Mouse (Mus musculus): ENCODE results near the gene Ctnnd2.

Gene Ctnnd2

DNA sequence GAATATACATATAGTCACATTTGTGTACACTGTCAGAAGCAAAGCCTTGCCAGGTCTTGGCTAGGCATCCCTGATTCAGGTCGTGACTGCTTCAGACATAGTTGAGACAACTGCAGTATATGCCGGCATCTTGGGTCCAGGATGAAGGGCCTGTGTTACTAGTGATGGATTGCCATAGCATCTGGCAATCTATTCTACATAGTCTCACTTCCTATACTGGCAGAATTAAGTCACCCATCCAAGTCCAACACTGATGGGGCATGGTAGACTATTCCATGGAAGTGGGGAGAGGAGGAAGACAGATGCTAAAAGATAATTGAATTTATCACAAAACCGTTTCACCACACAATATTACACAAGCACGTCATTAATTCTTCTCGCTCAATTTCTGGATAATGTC is 369.1 kb downstream of the Ctnnd2 start:
- 68% methylated on average over 5 of the region's 5 CpGs for WGBS

DNA sequence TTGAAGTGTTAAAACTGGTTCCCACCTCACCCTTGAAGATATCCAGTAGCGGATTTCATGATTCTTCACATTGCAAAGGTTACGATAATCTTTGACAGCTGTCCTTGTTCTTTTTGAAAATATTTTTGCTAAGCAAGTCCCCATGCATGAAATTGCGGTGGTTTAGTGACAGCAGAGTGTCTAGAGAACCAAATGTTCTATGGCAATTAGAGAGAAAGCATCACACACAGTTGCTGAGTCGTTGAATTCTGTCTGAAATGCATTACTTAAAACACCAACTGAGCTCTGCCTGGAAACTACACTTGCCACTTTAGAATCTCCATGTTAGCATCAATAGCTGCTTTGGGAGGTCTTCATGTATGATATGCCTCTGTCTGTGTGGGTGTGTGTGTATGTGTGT is 375.9 kb downstream of the Ctnnd2 start:
- 54% methylated on average over 4 of the region's 4 CpGs for WGBS

DNA sequence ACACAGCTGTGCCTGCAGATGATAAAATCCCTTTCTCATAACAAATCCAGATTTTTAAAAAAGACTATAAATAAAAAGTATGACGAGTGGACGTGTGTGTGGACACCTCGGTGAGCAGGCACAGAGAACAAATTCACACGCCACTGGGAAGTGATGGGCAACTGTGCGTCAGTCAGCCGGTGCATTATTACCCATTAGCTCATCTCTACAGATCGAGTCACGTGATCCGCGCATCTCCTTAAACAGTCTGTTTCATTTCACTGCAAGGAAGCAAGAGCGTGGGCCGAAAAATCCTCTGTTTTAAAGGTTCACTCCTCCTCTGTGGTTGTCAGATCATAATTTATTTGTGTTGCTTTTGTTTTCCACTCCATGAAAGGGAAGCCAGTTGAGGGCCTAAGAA is 378.6 kb downstream of the Ctnnd2 start:
- WGBS: 64% methylated on average over 12 of the region's 12 CpGs

DNA sequence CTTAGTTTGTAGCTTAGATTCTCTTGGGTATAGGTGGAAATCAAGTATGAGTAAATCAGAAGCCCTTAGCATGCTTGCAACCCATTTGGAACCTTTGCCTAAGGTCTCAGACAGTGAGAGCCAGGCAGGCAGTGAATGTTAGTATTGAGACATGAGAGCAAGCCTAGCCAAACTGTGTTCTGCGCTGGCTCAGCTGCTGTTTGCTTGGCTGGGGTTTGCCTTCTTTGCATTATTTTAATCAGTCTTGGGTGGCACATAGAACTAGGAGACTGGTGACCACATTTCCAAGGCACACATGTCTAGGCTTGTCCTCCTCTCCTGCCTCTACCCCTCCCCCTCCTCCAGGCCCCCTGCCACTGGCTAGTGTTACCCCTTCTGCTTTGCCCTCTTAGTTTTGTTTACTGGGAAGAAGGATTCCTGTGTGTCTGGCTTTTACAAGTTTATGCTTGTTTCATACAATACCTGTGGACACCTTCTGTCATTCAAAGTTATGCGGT is 381.6 kb downstream of the Ctnnd2 start:
- whole genome bisulfite sequencing: 68% methylated on average over 2 of the region's 2 CpGs

DNA sequence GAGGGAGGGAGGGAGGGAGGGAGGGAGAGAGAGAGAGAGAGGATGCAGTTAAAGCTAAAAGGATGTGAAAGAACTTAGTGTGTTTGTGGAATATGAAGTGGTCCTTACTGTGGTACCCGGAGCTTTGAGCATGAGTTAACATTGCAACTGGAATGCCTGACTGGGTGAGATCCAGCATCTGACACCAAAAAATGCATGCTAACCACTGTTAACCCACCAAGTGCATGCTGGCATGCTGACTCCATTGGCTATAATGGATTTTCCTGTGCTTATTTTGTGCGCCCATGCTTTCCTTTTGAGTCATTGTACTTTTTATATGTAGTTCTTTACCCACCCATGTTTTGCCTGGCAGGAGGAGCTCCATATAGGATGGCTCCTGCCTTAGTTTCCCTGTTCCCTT is 383.4 kb downstream of the Ctnnd2 start:
- WGBS: 58% methylated on average over 2 of the region's 2 CpGs

DNA sequence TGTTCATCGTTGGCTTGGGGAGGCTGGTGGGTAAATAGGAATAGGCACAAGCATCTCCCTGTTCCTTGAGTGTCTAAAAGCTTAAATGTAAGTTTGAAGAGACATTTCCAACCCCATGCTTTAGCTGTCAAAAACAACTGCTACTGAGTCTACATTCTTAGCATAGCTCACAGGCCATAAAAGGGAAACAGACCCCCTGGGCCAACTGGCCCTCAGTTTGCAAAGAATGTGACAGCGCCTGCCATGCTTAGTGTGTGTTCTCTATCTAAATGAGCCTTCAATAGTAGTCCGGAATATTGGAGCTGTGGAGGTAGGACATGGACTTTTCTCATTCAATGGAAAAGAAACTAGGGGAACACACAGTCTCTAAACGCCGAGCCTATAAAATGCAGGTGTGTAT is 390.0 kb downstream of the Ctnnd2 start:
- 87% methylated on average over 5 of the region's 5 CpGs for WGBS

DNA sequence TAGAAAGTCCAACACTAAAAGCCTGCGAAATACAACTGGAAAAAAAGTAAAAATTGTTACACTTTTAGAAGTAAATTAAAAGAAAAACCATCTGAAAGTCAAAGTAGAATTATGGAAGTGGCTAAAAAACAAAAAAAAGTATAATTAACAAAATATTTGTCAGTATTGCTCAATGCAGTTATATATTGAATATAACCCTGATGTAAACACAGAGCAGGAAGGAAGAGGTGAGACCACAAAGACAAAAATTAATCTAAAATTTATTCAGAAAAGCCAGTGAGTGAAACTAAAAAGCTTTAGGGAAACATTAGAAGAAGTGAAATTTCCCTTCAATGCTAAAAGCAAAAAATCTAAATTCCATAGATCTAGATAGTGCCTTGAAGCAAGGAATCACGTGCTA is 392.2 kb downstream of the Ctnnd2 start:
- WGBS: 68% methylated on average over 2 of the region's 2 CpGs

DNA sequence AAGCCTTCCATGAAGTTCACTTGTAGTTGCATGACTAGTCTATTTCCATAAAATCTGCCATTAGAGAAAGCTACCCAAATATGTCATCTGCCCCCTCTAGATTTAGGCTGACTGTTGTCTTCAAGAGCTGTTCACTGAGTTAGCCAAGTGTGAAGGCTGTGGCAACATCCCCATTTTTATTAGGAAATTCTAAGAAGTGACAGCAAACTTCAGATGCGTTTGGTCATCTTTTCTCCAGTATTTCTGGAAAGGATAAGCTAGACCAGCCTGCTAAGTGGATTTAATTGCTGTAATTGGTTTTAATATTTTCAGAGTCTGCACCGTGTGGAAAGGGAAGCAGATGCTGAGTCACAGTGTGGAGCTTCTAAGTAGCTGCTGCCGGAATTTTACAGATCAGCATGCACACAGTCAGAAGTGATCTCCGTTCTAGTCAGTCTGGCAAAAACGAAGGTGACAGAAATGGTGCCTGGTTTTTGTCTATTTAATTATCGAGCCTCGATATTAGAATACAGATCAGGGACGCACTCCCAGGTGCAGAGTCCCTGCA is 397.9 kb downstream of the Ctnnd2 start:
- WGBS: 44% methylated on average over 8 of the region's 8 CpGs

DNA sequence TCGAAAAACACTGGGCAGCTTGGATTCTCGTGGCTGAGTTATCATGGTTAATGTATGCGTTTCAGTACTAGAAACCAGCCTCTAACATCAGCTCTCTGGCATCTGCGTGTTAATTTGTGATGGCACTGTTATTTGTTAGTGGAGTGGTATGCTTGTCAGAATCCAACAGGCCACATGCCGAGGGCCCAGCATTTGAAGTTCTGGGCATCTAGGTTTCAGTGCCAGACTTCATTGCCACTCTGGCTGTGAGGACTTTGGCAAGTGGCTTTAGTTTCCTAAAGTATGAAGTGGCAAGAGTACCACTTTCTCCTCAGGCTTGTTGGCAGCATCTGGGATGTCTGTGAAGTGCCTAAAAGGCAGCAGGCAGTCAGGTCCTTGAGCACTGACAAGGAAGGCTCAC is 415.1 kb downstream of the Ctnnd2 start:
- WGBS: 61% methylated on average over 5 of the region's 5 CpGs

DNA sequence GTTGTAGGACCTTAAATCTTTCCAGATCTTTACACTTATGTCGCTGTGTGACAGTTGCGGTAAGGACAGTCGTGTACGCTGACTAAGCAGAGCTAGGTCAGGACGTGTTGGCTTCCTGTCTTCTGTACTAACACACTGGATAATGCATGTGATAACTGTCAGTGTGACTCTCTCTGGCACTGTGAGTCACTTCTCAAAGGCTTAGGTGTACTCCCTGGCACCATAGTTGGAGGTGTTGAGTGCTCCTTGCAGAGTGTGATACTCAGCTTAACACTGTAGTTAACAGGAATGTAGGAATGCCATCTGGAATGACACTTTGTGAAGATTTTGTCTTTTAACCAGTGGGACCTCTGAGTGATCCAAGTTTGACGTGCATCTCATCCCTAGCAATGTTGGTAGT is 418.5 kb downstream of the Ctnnd2 start:
- whole genome bisulfite sequencing: 60% methylated on average over 6 of the region's 6 CpGs

DNA sequence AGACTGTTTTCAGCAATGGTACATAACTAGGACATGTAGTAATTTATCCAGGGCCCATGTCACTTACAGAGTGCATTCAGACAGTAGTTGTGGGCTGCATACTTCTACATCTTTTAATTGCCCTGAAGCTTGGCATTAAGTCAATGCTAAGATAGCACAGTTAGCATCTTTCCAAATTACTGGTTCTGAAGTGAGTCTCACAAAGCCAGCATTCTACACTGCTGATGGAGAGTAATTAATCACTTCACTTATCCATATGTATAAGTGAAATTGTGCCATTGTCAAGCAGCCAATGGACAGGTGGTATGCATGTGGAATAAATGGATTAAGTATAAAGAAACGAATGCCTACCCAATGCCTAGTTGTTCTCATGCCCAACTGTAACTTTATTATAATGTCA is 423.1 kb downstream of the Ctnnd2 start:
- 24% methylated on average over 1 of the region's 1 CpGs for WGBS

DNA sequence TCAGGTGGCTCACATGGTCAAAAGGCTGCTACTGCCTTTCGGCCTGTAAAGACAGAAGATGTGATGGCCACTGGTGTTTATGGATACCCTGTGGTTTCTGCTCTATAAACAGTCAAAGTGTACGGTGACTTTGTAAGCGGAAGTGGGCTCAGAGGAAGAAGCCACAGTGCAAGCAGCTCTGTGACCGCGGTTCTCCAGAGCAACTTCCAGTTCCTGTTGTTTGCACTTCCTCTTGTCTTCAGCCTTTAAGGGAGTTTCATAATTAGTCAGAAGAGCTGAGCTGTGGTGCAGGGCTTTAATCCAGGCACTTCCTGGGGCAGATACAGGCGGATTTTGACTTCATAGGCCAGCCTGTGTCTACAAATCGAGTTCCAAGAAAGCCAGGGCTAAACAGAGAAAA is 438.2 kb downstream of the Ctnnd2 start:
- 75% methylated on average over 7 of the region's 7 CpGs for whole genome bisulfite sequencing

DNA sequence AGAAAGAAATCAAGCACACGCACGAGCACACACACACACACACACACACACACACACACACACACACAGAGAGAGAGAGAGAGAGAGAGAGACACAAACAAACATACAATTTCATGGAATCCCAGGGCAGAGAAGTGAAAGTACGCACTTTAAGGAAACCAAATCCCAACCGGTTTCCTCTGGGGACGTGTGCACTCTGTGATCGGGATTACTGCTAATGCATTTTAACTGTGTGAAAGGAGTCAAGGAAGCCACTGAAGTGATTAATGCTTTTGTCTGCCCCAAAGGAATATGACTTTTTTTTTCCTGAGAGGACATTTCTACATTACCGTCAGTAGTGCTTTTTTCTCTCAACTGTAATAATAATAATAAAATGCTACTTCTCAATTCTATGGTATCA is 443.1 kb downstream of the Ctnnd2 start:
- 73% methylated on average over 7 of the region's 7 CpGs for WGBS

DNA sequence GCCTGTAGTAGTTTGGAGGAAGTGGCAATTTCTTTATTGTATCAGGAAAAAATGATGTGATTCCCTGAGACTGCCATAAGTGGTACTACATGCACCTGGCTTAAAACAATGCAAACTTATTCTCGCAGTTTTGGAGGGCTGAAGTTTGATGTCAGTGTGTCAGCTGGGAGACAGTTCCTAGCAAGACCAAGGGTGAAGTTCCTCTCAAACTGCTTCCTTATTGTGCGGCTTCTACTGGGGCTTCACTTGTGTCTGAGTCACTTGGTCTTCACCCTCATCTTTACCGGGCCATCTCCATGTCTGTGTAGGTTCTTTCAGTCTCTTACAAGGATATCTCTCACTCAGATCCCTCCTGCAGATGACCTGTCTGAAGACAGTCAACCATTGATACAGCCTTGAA is 444.5 kb downstream of the Ctnnd2 start:
- WGBS: 86% methylated on average over 3 of the region's 3 CpGs

DNA sequence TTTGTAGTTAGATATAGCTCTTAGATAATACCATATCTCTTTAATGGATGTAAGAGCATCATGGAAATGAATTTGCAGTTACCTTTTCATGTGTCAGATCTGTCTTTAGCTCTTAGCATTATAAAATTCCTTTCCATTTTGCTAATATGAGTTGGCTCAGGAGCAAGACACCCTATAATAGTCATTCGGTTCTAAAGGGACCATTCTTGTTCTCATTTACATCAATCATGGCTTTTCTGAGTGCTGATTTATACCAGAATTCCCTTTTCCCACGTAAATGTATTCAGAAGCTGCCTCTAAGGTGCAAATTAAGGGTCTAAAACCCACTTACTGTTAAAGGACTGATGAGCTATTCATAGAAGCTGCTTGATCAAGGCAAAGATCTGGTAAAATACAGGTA is 445.5 kb downstream of the Ctnnd2 start:
- WGBS: 69% methylated on average over 2 of the region's 2 CpGs

DNA sequence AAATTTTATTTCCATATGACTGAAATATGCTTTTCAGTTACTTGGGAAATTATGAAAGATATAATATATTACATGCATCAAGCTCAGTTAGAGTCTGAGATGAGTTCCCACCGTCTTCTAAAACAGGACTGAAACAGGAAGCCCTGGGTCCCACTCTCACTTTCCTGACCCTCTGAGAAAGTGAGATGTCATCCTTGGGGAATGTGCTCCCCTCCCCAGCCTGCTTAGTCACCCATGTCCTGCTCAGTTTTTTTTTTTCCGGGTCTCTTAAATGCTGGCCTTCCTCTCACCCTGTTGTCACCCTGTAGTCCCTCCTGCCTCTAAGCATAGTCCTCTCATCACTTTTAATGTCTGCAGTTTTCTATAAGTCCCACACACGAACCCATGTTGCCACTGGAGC is 456.1 kb downstream of the Ctnnd2 start:
- WGBS: 55% methylated on average over 3 of the region's 3 CpGs

DNA sequence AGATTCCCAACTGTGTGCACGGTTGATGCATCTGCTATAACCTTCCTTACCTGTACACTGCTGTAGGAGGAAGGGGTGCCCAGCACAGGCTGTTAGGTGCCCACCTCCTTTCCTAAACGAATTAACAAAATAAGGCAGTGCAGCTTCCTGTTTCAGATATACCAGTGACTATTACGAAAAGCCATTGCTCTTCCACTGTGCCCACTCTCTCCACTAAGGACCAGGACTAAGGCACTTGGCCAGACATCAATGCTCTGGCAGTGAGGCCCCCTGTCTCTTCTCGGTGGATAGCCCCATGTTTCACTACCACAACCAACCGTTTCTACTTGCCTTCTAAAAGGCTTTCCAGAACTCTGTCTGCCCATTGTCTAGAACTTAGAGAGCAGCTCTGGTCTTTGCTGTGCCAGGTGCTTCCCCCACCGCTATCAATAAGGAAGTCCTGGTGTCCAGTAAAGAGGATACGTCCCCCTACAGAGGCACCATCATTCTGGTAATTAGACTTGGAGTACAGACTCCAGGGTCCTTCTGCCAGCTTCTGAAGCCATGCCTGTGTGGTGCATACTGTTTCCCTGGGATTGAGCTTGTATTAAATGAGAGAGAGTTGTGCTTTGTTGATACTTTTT is 459.8 kb downstream of the Ctnnd2 start:
- WGBS: 63% methylated on average over 7 of the region's 7 CpGs

DNA sequence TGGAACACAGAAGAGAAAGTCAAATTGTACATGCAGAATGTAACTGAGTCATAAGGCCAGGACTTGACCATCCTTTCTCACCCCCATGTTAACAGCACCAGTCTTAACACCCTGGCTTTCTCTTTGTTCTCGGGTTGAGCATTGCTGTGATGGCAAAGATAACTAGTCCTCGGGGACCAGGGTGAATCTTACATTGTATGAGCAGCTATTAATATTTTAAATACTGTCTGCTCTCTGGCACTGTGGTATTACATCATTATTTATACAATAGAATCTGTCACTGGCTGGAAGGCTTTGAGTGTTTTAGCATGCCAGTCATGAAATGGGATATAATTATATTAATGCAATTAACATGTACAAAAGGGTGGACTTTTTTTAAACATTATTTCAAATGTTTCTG is 461.5 kb downstream of the Ctnnd2 start:
- WGBS: 48% methylated on average over 2 of the region's 2 CpGs

DNA sequence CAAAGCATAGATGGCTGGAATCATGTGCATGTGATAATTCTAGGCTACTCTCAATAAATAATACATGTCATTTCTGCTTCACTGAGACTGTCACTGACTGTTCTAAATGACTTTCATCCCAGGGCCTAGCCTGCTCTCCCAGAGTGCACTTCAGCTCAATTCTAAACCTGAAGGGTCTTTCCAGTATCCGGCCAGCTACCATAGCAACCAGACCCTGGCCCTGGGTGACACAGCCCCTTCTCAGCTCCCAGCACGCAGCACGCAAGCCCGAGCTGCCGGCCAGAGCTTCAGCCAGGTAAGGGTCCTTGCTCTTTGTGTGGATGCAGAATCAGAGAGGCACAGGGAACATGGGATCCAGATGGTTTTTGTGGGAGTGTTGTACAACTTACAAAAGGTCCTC is 462.1 kb downstream of the Ctnnd2 start:
- 79% methylated on average over 5 of the region's 5 CpGs for WGBS

DNA sequence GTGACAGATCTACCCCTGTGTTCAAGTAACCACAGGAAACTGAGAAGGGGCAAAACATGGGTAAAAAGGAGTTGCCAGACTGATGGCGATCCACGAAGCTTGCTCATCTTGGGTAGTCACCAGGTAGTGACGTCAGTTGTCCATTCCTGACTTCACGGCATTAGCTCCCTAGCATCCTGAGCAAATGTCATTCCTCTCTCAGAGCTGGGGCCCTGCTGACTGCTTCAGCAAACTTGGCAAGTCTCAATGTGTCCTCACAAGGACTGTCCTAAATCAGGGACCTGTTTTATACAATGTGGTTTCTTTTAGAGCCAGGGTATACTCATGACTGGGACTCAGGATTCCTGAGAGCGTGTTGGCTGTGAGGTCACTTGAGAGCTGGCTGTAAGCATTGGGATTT is 468.3 kb downstream of the Ctnnd2 start:
- WGBS: 79% methylated on average over 5 of the region's 5 CpGs

DNA sequence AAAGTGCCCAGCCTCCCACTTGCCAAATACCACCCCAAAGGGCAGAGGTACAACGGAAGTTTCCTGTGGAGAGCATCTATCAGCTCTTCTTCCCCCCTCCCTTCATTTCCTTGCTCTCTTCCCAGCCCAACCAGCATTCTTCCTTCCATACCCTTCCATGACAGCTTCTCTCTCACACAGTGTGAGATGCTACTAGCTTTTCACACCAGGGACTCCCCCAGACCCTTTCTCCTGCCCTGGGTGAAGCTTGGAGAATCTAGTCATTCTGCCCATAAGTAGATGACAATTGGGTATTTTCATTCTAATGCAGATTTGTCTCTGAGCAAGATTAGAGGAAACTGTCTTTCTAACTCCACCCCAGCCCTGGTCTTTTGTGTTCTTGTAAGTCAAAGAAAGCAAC is 473.3 kb downstream of the Ctnnd2 start:
- WGBS: 50% methylated on average over 1 of the region's 1 CpGs

DNA sequence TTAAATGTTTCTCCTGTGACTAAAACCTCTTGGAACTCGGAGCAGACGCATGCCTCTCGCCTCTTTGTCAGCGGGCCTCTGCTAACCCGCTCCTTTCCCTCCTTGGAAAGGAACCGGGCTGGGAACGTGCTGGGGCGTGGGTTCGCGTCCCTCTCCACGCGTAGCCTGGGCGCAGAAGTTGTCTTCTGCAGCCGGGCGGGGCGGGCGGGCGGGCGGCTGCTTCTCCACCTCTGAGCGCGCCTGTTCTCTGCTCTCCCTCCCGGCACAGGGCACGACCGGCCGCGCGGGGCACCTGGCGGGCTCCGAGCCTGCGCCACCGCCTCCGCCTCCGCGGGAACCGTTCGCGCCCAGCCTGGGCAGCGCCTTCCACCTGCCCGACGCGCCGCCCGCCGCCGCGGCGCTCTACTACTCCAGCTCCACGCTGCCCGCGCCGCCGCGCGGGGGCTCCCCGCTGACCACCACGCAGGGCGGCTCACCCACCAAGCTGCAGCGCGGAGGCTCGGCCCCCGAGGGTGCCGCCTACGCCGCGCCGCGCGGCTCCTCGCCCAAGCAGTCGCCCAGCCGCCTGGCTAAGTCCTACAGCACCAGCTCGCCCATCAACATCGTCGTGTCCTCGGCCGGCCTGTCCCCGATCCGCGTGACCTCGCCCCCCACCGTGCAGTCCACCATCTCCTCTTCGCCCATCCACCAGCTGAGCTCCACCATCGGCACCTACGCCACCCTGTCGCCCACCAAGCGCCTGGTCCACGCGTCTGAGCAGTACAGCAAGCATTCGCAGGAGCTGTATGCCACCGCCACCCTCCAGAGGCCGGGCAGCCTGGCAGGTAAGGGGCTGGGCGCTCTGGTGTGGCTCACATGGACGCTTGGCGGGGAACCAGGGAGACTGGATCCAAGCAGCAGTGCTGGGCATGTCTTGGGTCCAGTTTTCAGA is 474.4 kb downstream of the Ctnnd2 start:
- 2% methylated on average over 94 of the region's 94 CpGs for WGBS

All from cerebral cortex, adult 2 months (tissue).